Mouse (Mus musculus): ENCODE data around the gene Gpc6. TPM values are rescaled to one million over a fixed set of nuclear protein-coding genes. Genes with fewer than 3 reads are reported as not detected.

Gpc6 gene
- polyA plus RNA-seq, 1 experiment from 2014 or later, result 31.2 TPM

- Histone ChIP-seq H3K4me3 (ENCODE audit: low read depth, low read length) (no peak overlapping the region), H3K4me2 (ENCODE audit: low read depth) (no peak overlapping the region), H3K27me3 (ENCODE audit: control insufficient read depth, insufficient read depth, low read length) (no peaks in the 10 kb centered on the region), H3K27ac (ENCODE audit: low read depth, low read length) (no peak overlapping the region), H3K9me3 (ENCODE audit: control insufficient read depth, low read length) (no peaks in the 10 kb centered on the region), H3K4me1 (ENCODE audit: control insufficient read depth, insufficient read depth, low read length) (no peaks in the 10 kb centered on the region), H3K36me3 (ENCODE audit: control insufficient read depth, insufficient read depth, low read length) (no peaks in the 10 kb centered on the region), H3K9ac (ENCODE audit: low read length) (no peak overlapping the region)
- no peak for ATAC-seq (ENCODE audit: insufficient read depth, low FRiP score, low TSS enrichment)
- no peak for DNase-seq (ENCODE audit: low spot score)
- WGBS, result 82% methylated on average over 2 of the region's 2 CpGs
These were observed 869.8 kb downstream of the Gpc6 start for GRCm38 (mm10) chr14:117794874-117795273.

- ATAC-seq (ENCODE audit: insufficient read depth, low FRiP score, low TSS enrichment) (no peak), DNase-seq (ENCODE audit: low spot score) (no peak)
- WGBS, result 85% methylated on average over 5 of the region's 5 CpGs
- Histone ChIP-seq H3K9me3 (ENCODE audit: control insufficient read depth, low read length) (no peaks in the 10 kb centered on the region), H3K36me3 (ENCODE audit: control insufficient read depth, insufficient read depth, low read length) (no peaks in the 10 kb centered on the region), H3K4me3 (ENCODE audit: low read depth, low read length) (no peak overlapping the region), H3K4me2 (ENCODE audit: low read depth) (no peak overlapping the region), H3K27ac (ENCODE audit: low read depth, low read length) (no peak overlapping the region), H3K4me1 (ENCODE audit: control insufficient read depth, insufficient read depth, low read length) (no peaks in the 10 kb centered on the region), H3K27me3 (ENCODE audit: control insufficient read depth, insufficient read depth, low read length) (no peaks in the 10 kb centered on the region), H3K9ac (ENCODE audit: low read length) (no peak overlapping the region)
These were observed 871.5 kb downstream of the Gpc6 start for GRCm38 (mm10) chr14:117796661-117797060.

- H3K27ac ChIP-seq (ENCODE audit: low read depth, low read length), result no peak overlapping the region
- no peak overlapping the region for H3K4me2 ChIP-seq (ENCODE audit: low read depth)
- H3K9ac ChIP-seq (ENCODE audit: low read length), result no peak overlapping the region
- no peak overlapping the region for H3K4me3 ChIP-seq (ENCODE audit: low read depth, low read length)
- H3K9me3 ChIP-seq (ENCODE audit: control insufficient read depth, low read length), result no peaks in the 10 kb centered on the region
- ATAC-seq (ENCODE audit: insufficient read depth, low FRiP score, low TSS enrichment) (no peak), DNase-seq (ENCODE audit: low spot score) (no peak)
- no peaks in the 10 kb centered on the region for H3K4me1 ChIP-seq (ENCODE audit: control insufficient read depth, insufficient read depth, low read length)
- no peaks in the 10 kb centered on the region for H3K36me3 ChIP-seq (ENCODE audit: control insufficient read depth, insufficient read depth, low read length)
- no peaks in the 10 kb centered on the region for H3K27me3 ChIP-seq (ENCODE audit: control insufficient read depth, insufficient read depth, low read length)
- 83% methylated on average over 5 of the region's 5 CpGs for WGBS
These were observed 875.3 kb downstream of the Gpc6 start for GRCm38 (mm10) chr14:117800399-117800798.

- 98% methylated on average over 4 of the region's 4 CpGs for WGBS
- no peak overlapping the region for H3K4me2 ChIP-seq (ENCODE audit: low read depth)
- no peak overlapping the region for H3K9ac ChIP-seq (ENCODE audit: low read length)
- no peaks in the 10 kb centered on the region for H3K27me3 ChIP-seq (ENCODE audit: control insufficient read depth, insufficient read depth, low read length)
- H3K27ac ChIP-seq (ENCODE audit: low read depth, low read length), result no peak overlapping the region
- DNase-seq (ENCODE audit: low spot score) (no peak), ATAC-seq (ENCODE audit: insufficient read depth, low FRiP score, low TSS enrichment) (no peak)
- no peaks in the 10 kb centered on the region for H3K36me3 ChIP-seq (ENCODE audit: control insufficient read depth, insufficient read depth, low read length)
- H3K4me1 ChIP-seq (ENCODE audit: control insufficient read depth, insufficient read depth, low read length), result no peaks in the 10 kb centered on the region
- no peaks in the 10 kb centered on the region for H3K9me3 ChIP-seq (ENCODE audit: control insufficient read depth, low read length)
- no peak overlapping the region for H3K4me3 ChIP-seq (ENCODE audit: low read depth, low read length)
These were observed 882.7 kb downstream of the Gpc6 start for GRCm38 (mm10) chr14:117807846-117808245.

GRCm38 (mm10) chr14:117808326-117808725 is 883.2 kb downstream of the Gpc6 start:
- Histone ChIP-seq H3K4me3 (ENCODE audit: low read depth, low read length) (no peak overlapping the region), H3K9me3 (ENCODE audit: control insufficient read depth, low read length) (no peaks in the 10 kb centered on the region), H3K4me1 (ENCODE audit: control insufficient read depth, insufficient read depth, low read length) (no peaks in the 10 kb centered on the region), H3K9ac (ENCODE audit: low read length) (no peak overlapping the region), H3K36me3 (ENCODE audit: control insufficient read depth, insufficient read depth, low read length) (no peaks in the 10 kb centered on the region), H3K27me3 (ENCODE audit: control insufficient read depth, insufficient read depth, low read length) (no peaks in the 10 kb centered on the region), H3K27ac (ENCODE audit: low read depth, low read length) (no peak overlapping the region), H3K4me2 (ENCODE audit: low read depth) (no peak overlapping the region)
- WGBS, result 95% methylated on average over 2 of the region's 2 CpGs
- DNase-seq (ENCODE audit: low spot score), result no peak
- ATAC-seq (ENCODE audit: insufficient read depth, low FRiP score, low TSS enrichment), result no peak

- WGBS, result 92% methylated on average over 15 of the region's 15 CpGs
- Histone ChIP-seq H3K4me2 (ENCODE audit: low read depth) (no peak overlapping the region), H3K27me3 (ENCODE audit: control insufficient read depth, insufficient read depth, low read length) (no peaks in the 10 kb centered on the region), H3K4me1 (ENCODE audit: control insufficient read depth, insufficient read depth, low read length) (no peaks in the 10 kb centered on the region), H3K9ac (ENCODE audit: low read length) (no peak overlapping the region), H3K9me3 (ENCODE audit: control insufficient read depth, low read length) (no peaks in the 10 kb centered on the region), H3K27ac (ENCODE audit: low read depth, low read length) (no peak overlapping the region), H3K36me3 (ENCODE audit: control insufficient read depth, insufficient read depth, low read length) (no peaks in the 10 kb centered on the region), H3K4me3 (ENCODE audit: low read depth, low read length) (no peak overlapping the region)
- DNase-seq (ENCODE audit: low spot score) (no peak), ATAC-seq (ENCODE audit: insufficient read depth, low FRiP score, low TSS enrichment) (no peak)
These were observed 885.5 kb downstream of the Gpc6 start for GRCm38 (mm10) chr14:117810321-117811270.

- WGBS, result 86% methylated on average over 3 of the region's 3 CpGs
- ATAC-seq (ENCODE audit: insufficient read depth, low FRiP score, low TSS enrichment) (no peak), DNase-seq (ENCODE audit: low spot score) (no peak)
- H3K4me2 ChIP-seq (ENCODE audit: low read depth), result no peak overlapping the region
- H3K4me1 ChIP-seq (ENCODE audit: control insufficient read depth, insufficient read depth, low read length), result no peaks in the 10 kb centered on the region
- no peak overlapping the region for H3K4me3 ChIP-seq (ENCODE audit: low read depth, low read length)
- H3K27me3 ChIP-seq (ENCODE audit: control insufficient read depth, insufficient read depth, low read length), result no peaks in the 10 kb centered on the region
- no peaks in the 10 kb centered on the region for H3K9me3 ChIP-seq (ENCODE audit: control insufficient read depth, low read length)
- H3K27ac ChIP-seq (ENCODE audit: low read depth, low read length), result no peak overlapping the region
- no peaks in the 10 kb centered on the region for H3K36me3 ChIP-seq (ENCODE audit: control insufficient read depth, insufficient read depth, low read length)
- H3K9ac ChIP-seq (ENCODE audit: low read length), result no peak overlapping the region
These were observed 888.4 kb downstream of the Gpc6 start for GRCm38 (mm10) chr14:117813473-117813872.

- WGBS, result 93% methylated on average over 9 of the region's 9 CpGs
- Histone ChIP-seq H3K27ac (ENCODE audit: low read depth, low read length) (no peak overlapping the region), H3K4me2 (ENCODE audit: low read depth) (no peak overlapping the region), H3K4me3 (ENCODE audit: low read depth, low read length) (no peak overlapping the region), H3K27me3 (ENCODE audit: control insufficient read depth, insufficient read depth, low read length) (no peaks in the 10 kb centered on the region), H3K9ac (ENCODE audit: low read length) (no peak overlapping the region), H3K9me3 (ENCODE audit: control insufficient read depth, low read length) (no peaks in the 10 kb centered on the region), H3K4me1 (ENCODE audit: control insufficient read depth, insufficient read depth, low read length) (no peaks in the 10 kb centered on the region), H3K36me3 (ENCODE audit: control insufficient read depth, insufficient read depth, low read length) (no peaks in the 10 kb centered on the region)
- no peak for DNase-seq (ENCODE audit: low spot score)
- no peak for ATAC-seq (ENCODE audit: insufficient read depth, low FRiP score, low TSS enrichment)
These were observed 890.9 kb downstream of the Gpc6 start for GRCm38 (mm10) chr14:117816008-117816407.

- Histone ChIP-seq H3K27me3 (ENCODE audit: control insufficient read depth, insufficient read depth, low read length) (no peaks in the 10 kb centered on the region), H3K4me3 (ENCODE audit: low read depth, low read length) (no peak overlapping the region), H3K27ac (ENCODE audit: low read depth, low read length) (no peak overlapping the region), H3K4me2 (ENCODE audit: low read depth) (no peak overlapping the region), H3K9ac (ENCODE audit: low read length) (no peak overlapping the region), H3K4me1 (ENCODE audit: control insufficient read depth, insufficient read depth, low read length) (no peaks in the 10 kb centered on the region), H3K36me3 (ENCODE audit: control insufficient read depth, insufficient read depth, low read length) (no peaks in the 10 kb centered on the region), H3K9me3 (ENCODE audit: control insufficient read depth, low read length) (no peaks in the 10 kb centered on the region)
- ATAC-seq (ENCODE audit: insufficient read depth, low FRiP score, low TSS enrichment) (no peak), DNase-seq (ENCODE audit: low spot score) (no peak)
- 90% methylated on average over 3 of the region's 3 CpGs for WGBS
These were observed 891.6 kb downstream of the Gpc6 start for GRCm38 (mm10) chr14:117816706-117817105.
